Mouse (Mus musculus) ES-E14 (cell line): Measurements from ENCODE around the gene Sptbn1.

ENCODE experiments used
- HCFC1 ChIP-seq: IDR thresholded peaks from 2 replicates; pipeline ENCODE4 v1.6.1; 2012; ENCODE audit warnings: low read length, inconsistent platforms, borderline replicate concordance; ENCODE audit not compliant: insufficient read depth
- MAFK ChIP-seq: IDR thresholded peaks from 2 replicates; pipeline ENCODE4 v1.6.1; 2014; ENCODE audit warnings: mild to moderate bottlenecking, low read depth, low read length, inconsistent platforms; ENCODE audit not compliant: insufficient read depth

GRCm38 (mm10) chr11:30178193-30178592 is 89.8 kb downstream of the Sptbn1 start:
- no peak for TF ChIP-seq MAFK
- no peak for TF ChIP-seq HCFC1
